Mouse (Mus musculus): ENCODE measurements around the gene Mark3. TPM values are rescaled to one million over a fixed set of nuclear protein-coding genes. Genes with fewer than 3 reads are reported as not detected.

Mark3 gene
- polyA plus RNA-seq (2016; fragmentation: Nextera tagmentation; extraction: Ambion mirVana), result 69.8 and 70.0 TPM in 2 replicates

DNA sequence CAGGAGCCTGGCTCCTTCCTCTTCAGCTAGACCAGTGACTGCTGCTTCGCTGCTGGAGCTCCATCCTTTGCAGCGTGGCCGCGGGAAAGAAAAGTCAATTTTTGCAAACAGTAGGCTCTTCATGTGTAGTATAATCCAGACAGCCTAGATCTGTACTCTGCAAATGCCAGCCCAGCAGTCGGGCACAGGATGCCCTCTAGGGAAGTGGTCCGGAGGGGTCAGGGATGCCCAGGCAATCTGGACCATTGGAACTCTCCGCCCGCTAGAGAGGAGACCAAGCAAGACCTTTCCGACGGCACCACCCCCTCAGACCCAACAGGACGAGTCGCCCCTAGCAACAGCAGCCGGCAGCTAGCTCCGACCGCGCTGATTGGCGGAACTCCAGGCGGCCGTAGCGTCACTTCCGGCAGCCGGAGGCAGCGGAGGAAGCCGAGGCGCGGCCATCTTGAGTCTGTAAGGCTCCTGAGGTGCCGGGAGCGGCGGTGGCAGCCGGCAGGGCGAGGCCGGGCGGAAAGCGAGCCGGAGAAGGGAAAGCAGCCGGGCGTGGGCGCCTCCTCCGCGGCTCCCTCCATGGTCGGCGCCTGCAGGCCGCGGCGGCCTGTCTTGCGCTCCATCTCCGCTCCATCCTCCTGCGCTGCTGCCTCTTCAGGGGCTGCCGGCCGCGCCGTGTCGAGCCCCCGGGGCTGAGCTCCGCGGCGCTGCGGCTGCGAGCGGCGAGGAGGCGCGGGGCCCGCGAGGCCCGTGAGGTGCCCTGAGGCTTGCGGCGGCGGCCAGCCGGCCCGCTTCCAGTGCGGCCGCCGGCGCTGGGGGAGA lies at the start of gene Mark3:
TSS of gene Mark3 (plus strand) at position 450 of the 813 bp plus-strand sequence.
- H3K9me3 ChIP-seq, result no peaks in the 10 kb centered on the region
- H3K27me3 ChIP-seq, result no peaks in the 10 kb centered on the region
- peak within 1 kb of the TSS; percentile 95 for H3K27ac ChIP-seq
- peak within 1 kb of the TSS; percentile 100 for H3K4me3 ChIP-seq
- peak within 1 kb of the TSS; percentile 99 for H3K9ac ChIP-seq
- no peaks in the 10 kb centered on the region for H3K36me3 ChIP-seq
- ATAC-seq (ENCODE audit: insufficient number of reproducible peaks, insufficient read depth, low FRiP score, low TSS enrichment), result peak; percentile 99
- peak within 1 kb of the TSS; percentile 87 for H3K4me2 ChIP-seq (replicated peaks)
- peaks cover 14% of the 10 kb centered on the region for H3K4me1 ChIP-seq
- under 1% methylated on average over 73 of the region's 75 CpGs for WGBS

DNA sequence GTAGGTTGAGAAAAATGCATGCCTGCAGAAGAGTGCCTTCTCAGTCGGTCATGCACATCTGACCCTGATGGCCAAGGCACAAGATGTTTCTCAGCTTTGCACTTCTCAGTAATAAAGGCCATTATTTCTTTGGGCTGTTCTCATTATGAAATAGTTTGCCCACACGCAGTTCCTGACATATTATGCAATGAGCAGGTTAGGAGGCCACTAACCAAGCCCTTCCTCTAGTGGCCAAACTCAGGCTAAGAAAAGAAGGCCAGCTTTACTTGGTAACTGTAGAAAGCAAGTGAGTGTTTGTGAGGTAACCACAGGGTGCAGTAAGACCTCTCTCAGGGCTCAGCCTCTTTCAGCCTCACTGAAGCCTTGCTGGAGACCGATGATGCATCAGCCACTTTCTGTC lies 49.4 kb upstream of the Mark3 start:
- Histone ChIP-seq H3K27me3 (no peaks in the 10 kb centered on the region), H3K36me3 (no peaks in the 10 kb centered on the region), H3K27ac (no peak overlapping the region), H3K9me3 (peaks cover 11% of the 10 kb centered on the region; the same call in 1 of the 2 replicates), H3K4me3 (no peak overlapping the region), H3K4me1 (no peaks in the 10 kb centered on the region), H3K4me2 (replicated peaks) (no peak overlapping the region), H3K9ac (no peak overlapping the region)
- ATAC-seq (ENCODE audit: insufficient number of reproducible peaks, insufficient read depth, low FRiP score, low TSS enrichment), result no peak
- WGBS, result 84% methylated on average over 3 of the region's 3 CpGs

DNA sequence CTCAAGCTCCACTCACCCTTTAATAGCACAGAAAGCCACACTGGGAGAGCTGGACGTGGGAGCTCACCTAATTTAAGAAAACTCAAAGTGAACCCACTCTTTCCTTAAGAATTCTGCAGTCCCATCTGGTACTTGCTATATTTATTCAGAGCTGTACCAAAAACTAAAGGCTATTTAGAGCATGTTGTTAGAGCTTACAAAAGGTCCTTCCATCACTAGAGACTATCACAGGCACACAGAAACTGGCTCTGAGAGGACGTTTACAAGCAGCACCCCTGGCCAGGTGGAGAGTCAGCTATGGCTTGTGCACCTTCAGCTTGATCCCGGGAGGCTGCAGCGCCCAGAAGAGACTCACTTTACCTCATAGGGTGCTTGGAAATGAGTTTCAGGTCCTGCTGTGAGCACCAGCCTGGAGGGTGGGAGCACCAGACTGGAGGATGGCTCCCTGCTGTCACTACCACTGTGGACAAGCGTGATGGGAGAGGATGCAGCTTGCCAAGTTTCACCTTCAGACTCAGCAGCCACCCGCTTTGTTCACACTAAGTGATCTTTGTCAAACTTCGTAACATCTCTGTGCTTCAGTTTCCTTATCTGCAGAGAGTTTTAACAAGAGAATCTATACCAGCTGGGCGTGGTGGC lies 46.6 kb upstream of the Mark3 start:
- Histone ChIP-seq H3K27ac (no peak overlapping the region), H3K4me3 (no peak overlapping the region), H3K9me3 (no peaks in the 10 kb centered on the region), H3K4me2 (replicated peaks) (no peak overlapping the region), H3K9ac (no peak overlapping the region), H3K36me3 (no peaks in the 10 kb centered on the region), H3K27me3 (0 out of 2 replicates have a peak, but pooled peaks cover 4% of the 10 kb centered on the region), H3K4me1 (no peaks in the 10 kb centered on the region)
- WGBS, result 64% methylated on average over 8 of the region's 8 CpGs
- no peak for ATAC-seq (ENCODE audit: insufficient number of reproducible peaks, insufficient read depth, low FRiP score, low TSS enrichment)

DNA sequence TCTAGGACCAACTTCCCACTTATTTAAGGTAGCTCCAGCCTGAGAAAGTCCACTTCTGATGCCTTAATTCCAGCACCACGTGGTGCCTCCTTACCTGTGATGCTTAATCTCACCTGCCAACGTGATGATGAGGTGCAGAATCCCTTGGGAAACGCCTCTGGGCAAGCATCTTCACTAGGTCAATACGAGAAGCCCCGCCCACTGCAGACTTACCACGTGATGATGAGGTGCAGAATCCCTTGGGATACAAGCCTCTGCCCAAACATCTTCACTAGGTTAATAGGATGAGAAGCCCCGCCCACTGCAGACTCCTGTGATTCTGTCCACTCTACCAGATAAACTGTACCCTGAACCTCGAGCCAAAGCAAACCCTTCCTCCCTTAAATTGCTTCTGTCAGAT lies 45.1 kb upstream of the Mark3 start:
- Histone ChIP-seq H3K4me3 (no peak overlapping the region), H3K36me3 (no peaks in the 10 kb centered on the region), H3K9me3 (no peaks in the 10 kb centered on the region), H3K4me1 (no peaks in the 10 kb centered on the region), H3K27ac (no peak overlapping the region), H3K27me3 (0 out of 2 replicates have a peak, but pooled peaks cover 4% of the 10 kb centered on the region), H3K9ac (no peak overlapping the region), H3K4me2 (replicated peaks) (no peak overlapping the region)
- WGBS, result 18% methylated on average over 8 of the region's 8 CpGs
- no peak for ATAC-seq (ENCODE audit: insufficient number of reproducible peaks, insufficient read depth, low FRiP score, low TSS enrichment)

DNA sequence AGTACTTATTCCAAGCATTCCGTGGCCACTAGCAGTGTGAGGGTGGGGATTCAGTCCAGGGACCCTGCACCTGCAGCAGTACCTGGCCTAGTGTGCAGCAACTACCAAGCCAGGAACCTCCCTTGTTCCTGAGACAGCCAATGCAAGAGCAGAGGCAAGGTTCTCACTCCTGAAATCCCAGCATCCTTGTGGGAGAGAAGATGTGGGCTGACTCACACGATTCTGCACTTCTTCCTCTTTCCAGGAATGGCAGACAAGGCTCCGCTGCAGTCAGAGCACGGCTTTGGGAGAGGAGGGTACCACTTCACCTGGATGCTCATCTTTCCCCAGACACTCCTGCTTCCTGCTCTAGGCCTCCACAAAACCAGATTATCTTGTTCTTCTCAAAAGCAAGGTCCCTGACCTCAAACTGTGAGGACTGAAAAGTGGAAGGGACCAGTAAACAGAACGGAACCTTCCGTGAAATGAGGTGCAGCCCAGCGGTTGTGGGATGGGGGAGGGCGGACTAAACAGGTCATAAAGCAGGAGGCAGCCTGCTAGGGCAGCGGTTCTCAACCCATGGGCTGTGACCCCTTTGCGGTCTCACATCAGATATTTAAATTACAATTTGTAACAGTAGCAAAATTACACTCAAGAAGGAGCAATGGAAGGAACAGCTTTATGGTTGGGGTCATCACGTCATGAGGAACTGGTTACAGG lies 41.1 kb upstream of the Mark3 start:
- Histone ChIP-seq H3K27me3 (0 out of 2 replicates have a peak, but pooled peaks cover 4% of the 10 kb centered on the region), H3K9ac (no peak overlapping the region), H3K4me1 (peaks cover 6% of the 10 kb centered on the region), H3K9me3 (no peaks in the 10 kb centered on the region), H3K4me3 (no peak overlapping the region), H3K27ac (no peak overlapping the region), H3K36me3 (no peaks in the 10 kb centered on the region), H3K4me2 (replicated peaks) (no peak overlapping the region)
- 66% methylated on average over 11 of the region's 11 CpGs for WGBS
- no peak for ATAC-seq (ENCODE audit: insufficient number of reproducible peaks, insufficient read depth, low FRiP score, low TSS enrichment)

DNA sequence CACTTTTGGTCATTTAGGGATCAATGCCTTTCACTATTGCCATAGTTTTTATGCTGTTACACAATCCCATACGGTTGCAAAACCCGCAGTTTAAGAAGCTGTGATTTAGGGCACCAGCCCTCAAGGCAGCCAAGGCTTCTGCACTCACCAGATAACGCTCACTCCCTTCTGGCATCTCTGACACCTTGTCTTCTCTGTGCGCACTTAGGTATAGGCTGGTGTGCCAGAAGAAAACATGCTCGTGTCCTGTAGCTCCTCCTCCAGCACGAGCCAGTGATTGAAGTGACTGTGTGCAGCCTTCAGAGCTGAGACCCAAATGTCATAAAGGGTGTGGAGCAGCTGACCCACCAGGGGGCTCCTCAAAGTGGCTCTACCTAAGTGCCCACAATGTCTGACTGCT lies 39.0 kb upstream of the Mark3 start:
- H3K4me3 ChIP-seq, result no peak overlapping the region
- no peaks in the 10 kb centered on the region for H3K9me3 ChIP-seq
- no peak overlapping the region for H3K27ac ChIP-seq
- no peak for ATAC-seq (ENCODE audit: insufficient number of reproducible peaks, insufficient read depth, low FRiP score, low TSS enrichment)
- H3K9ac ChIP-seq, result no peak overlapping the region
- H3K36me3 ChIP-seq, result peaks cover 13% of the 10 kb centered on the region
- H3K27me3 ChIP-seq, result 0 out of 2 replicates have a peak, but pooled peaks cover 4% of the 10 kb centered on the region
- no peak overlapping the region for H3K4me2 ChIP-seq (replicated peaks)
- peaks cover 18% of the 10 kb centered on the region for H3K4me1 ChIP-seq
- WGBS, result 63% methylated on average over 6 of the region's 6 CpGs

DNA sequence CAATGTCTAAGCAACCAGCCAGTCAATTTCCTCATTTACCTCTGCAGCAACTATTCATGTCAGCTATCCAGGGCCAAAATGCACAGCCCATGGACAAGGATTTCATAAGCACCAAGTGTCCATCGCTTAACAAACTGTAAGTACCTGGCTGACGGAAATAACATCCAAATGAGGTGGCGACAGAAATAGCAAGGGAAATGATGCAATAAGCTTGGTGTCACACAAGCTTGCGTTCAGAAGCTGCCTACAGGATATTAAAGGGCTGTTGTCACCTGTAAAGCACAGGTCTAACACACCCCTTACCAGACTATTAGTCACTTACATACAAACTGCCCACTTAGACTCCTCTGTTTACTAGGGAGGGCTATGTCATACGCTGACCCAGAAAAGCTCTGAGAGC lies 38.6 kb upstream of the Mark3 start:
- Histone ChIP-seq H3K9ac (no peak overlapping the region), H3K4me1 (peaks cover 20% of the 10 kb centered on the region), H3K27me3 (0 out of 2 replicates have a peak, but pooled peaks cover 4% of the 10 kb centered on the region), H3K4me3 (no peak overlapping the region), H3K9me3 (no peaks in the 10 kb centered on the region), H3K36me3 (peaks cover 17% of the 10 kb centered on the region), H3K4me2 (replicated peaks) (no peak overlapping the region), H3K27ac (no peak overlapping the region)
- WGBS, result 79% methylated on average over 5 of the region's 5 CpGs
- ATAC-seq (ENCODE audit: insufficient number of reproducible peaks, insufficient read depth, low FRiP score, low TSS enrichment), result no peak

DNA sequence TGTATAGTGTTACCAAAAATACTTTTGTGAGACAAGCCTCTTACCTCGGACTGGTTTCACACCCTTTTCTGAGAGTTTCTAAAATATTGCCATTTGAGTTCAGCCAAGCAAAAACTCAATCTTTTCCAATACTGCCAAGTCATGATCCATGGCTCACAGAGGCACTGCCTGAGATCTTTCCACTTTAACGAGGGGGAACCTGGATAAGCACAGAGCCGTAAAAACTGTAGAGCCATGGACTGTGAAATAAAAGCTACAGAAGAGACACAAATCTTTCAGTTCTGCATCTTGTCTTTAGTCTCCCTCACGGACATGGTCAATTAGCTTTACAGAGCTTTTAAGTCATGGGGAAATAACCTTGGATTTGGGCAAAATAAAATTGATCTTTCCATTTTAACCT lies 37.6 kb upstream of the Mark3 start:
- peak overlapping the region; percentile 55 for H3K4me2 ChIP-seq (replicated peaks)
- no peak overlapping the region for H3K27ac ChIP-seq
- H3K27me3 ChIP-seq, result no peaks in the 10 kb centered on the region
- peaks cover 27% of the 10 kb centered on the region for H3K36me3 ChIP-seq
- no peaks in the 10 kb centered on the region for H3K9me3 ChIP-seq
- H3K4me3 ChIP-seq, result peak overlapping the region; percentile 92
- no peak for ATAC-seq (ENCODE audit: insufficient number of reproducible peaks, insufficient read depth, low FRiP score, low TSS enrichment)
- peak overlapping the region; percentile 78 for H3K9ac ChIP-seq
- 61% methylated on average over 4 of the region's 4 CpGs for WGBS
- H3K4me1 ChIP-seq, result peaks cover 22% of the 10 kb centered on the region

DNA sequence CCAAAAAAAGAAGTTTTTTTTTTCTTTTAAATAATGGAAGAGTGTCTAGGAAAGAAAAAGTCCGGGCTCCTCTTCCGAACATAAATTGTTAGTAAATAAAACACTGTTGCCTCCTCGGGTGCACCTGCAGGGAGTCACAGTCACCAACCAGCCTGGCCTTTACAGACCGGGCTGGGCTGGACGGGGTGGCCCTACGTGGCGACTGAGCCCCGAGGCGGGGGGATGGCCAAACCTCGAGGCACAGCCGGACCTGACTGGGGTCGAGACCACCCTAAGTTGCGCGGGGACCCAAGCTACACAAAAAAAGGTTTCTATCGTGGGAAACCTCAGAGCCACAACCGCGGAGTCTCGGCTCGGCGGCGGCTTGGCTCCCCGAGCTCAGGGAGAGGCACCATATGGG lies 37.0 kb upstream of the Mark3 start:
- under 1% methylated on average over 22 of the region's 22 CpGs for WGBS
- Histone ChIP-seq H3K4me1 (peaks cover 22% of the 10 kb centered on the region), H3K27me3 (no peaks in the 10 kb centered on the region), H3K36me3 (peaks cover 33% of the 10 kb centered on the region), H3K9ac (peak overlapping the region; percentile 78), H3K4me2 (replicated peaks) (peak overlapping the region; percentile 55), H3K27ac (peak overlapping the region; percentile 87), H3K4me3 (peak overlapping the region; percentile 92), H3K9me3 (no peaks in the 10 kb centered on the region)
- ATAC-seq (ENCODE audit: insufficient number of reproducible peaks, insufficient read depth, low FRiP score, low TSS enrichment), result no peak

DNA sequence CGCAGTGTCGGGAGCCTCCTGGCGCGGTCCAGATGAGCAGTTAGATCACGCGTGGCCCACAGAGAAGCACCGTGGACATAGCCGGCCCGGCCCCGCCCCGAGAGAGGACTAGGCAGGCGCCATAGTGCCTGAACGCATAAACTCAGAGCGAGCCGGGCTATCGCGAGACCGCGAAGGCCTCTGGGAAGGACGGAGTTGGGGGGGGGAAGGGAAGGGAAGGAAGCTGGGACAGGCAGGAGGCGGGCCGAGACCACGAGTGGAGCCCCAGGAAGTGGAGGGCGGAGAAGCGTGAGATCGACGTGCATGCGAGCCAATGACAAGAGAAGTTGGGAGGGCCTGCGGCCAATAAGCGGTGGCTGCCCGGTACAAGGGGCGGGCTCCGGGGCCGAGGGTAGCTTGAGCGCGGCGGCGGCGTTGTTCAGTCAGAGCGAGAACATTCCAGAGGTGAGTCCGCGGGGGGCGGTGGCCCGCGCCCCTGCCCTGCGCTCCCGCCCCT lies 36.5 kb upstream of the Mark3 start, which contains the start of gene Eif5:
TSS of gene Eif5 (plus strand) at position 221 of the 496 bp plus-strand sequence.
- H3K36me3 ChIP-seq, result peaks cover 38% of the 10 kb centered on the region
- under 1% methylated on average over 34 of the region's 47 CpGs for WGBS
- H3K27me3 ChIP-seq, result no peaks in the 10 kb centered on the region
- peak within 1 kb of the TSS; percentile 86 for H3K4me2 ChIP-seq (replicated peaks)
- peak; percentile 100 for ATAC-seq (ENCODE audit: insufficient number of reproducible peaks, insufficient read depth, low FRiP score, low TSS enrichment)
- H3K9me3 ChIP-seq, result no peaks in the 10 kb centered on the region
- H3K4me1 ChIP-seq, result peaks cover 22% of the 10 kb centered on the region
- H3K4me3 ChIP-seq, result peak within 1 kb of the TSS; percentile 92
- peak within 1 kb of the TSS; percentile 97 for H3K27ac ChIP-seq
- H3K9ac ChIP-seq, result peak within 1 kb of the TSS; percentile 97

DNA sequence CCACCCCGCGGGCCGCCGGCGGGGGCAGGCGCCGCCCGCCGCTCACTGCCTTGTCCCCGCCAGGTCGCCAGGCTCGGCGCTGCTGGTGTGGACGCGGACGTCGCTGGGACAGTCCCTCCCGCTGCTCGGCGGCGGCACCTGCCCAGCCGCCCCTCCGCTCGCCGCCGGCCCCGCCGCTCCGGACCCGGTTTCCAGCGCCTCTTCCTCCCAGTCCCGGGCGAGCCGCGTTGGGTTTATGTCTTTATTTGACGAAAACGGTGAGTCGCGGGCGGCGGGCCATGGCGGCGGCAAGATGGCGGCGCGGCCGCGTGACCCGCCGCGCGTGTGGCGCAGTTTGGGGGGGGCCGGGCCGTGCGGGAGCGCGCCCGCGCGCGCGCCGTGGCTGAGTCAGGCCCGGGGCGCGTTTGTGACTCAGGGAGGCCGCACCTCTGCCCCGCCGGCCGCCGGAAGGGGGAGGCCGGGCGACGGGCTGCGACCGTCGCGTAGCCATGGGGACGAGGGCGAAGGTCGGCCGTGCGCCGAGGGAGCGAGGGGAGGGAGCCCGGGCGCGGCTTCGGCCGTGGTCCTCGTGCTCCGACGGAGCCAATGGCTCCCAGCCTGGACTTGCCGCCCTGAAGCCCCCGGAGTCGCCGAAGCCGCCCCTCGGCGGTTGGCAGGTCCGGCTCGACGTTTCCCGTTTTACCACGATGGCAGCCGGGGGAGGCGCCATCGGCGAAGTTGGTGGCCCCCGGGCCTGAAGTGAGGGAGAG lies 35.9 kb upstream of the Mark3 start:
- under 1% methylated on average over 106 of the region's 111 CpGs for WGBS
- Histone ChIP-seq H3K27me3 (no peaks in the 10 kb centered on the region), H3K36me3 (peaks cover 45% of the 10 kb centered on the region), H3K4me2 (replicated peaks) (peak overlapping the region; percentile 86), H3K4me3 (peak overlapping the region; percentile 92), H3K27ac (peak overlapping the region; percentile 97), H3K9ac (peak overlapping the region; percentile 97), H3K4me1 (peaks cover 22% of the 10 kb centered on the region), H3K9me3 (no peaks in the 10 kb centered on the region)
- ATAC-seq (ENCODE audit: insufficient number of reproducible peaks, insufficient read depth, low FRiP score, low TSS enrichment), result peak; percentile 43; the same call in 1 of the 2 replicates
